Mouse (Mus musculus) brain, embryonic 14.5 days (tissue): ENCODE results near the gene Fntb.

Experiments used
- CTCF ChIP-seq: fragments of 200-500 bp; IDR thresholded peaks from 2 replicates; pipeline ENCODE4 v1.5.1; 2012; ENCODE audit warnings: inconsistent platforms, mild to moderate bottlenecking, moderate library complexity, borderline replicate concordance; ENCODE audit not compliant: insufficient read depth, insufficient read length; ENCODE audit errors: extremely low read depth
- POLR2A ChIP-seq: fragments of 200-500 bp; IDR thresholded peaks from 2 replicates; pipeline ENCODE4 v1.6.1; 2012; ENCODE audit warnings: mild to moderate bottlenecking, inconsistent platforms, borderline replicate concordance; ENCODE audit not compliant: poor library complexity, insufficient read depth, insufficient read length, severe bottlenecking; ENCODE audit errors: extremely low read depth

DNA sequence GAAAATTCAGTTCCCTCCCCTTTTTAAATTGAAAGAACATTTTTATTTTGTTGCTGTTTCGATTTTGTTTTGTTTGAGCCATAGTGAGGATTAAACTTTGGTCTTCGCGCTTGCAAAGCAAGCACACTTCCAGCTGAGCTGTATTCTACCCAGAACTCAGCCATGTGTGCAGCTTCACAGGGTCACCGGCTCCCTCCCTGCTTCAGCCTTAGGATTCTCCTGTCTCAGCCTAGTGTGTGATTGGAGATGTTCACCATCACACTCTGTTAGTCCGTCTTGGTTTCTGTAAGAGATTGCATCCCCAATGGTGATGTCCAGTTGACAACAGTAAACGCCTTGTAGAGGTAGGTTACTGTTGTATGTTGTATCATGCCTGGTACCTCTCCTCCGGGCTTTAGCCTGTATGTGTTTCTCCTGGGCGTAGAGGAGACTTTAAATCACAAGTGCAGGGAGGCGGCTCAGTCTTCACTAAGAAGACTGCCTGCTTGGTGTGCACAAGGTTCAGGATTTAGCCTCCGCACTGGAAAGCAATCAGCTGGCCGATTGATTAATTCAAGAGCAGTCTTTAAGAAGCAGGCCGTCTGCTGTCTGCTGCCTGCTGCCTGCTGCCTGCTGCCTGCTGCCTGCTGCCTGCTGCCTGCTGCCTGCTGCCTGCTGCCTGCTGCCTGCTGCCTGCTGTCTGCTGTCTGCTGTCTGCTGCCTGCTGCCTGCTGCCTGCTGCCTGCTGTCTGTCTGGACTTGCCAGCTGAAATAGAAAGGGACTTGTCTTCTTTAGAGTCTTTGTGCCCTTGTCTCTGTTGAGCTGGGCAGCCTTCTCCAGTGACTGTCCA is 15.5 kb downstream of the Fntb start:
- no peak for TF ChIP-seq POLR2A
- TF ChIP-seq CTCF: no peak
